Mouse (Mus musculus) spleen, adult 2 months (tissue): ENCODE measurements around the gene Slc44a1.

Source experiments
- CTCF ChIP-seq: fragments of 200-500 bp; IDR thresholded peaks from 2 replicates; pipeline ENCODE4 v1.5.1; 2011; ENCODE audit warnings: mild to moderate bottlenecking, inconsistent platforms; ENCODE audit not compliant: insufficient read depth, insufficient read length, insufficient replicate concordance; ENCODE audit errors: extremely low read depth
- POLR2A ChIP-seq: fragments of 200-500 bp; IDR thresholded peaks from 2 replicates; pipeline ENCODE4 v1.6.1; 2011; ENCODE audit warnings: low read depth, low read length, inconsistent platforms

GRCm38 (mm10) chr4:53620104-53620503 is 179.9 kb downstream of the Slc44a1 start:
- no peak for TF ChIP-seq CTCF
- no peak for TF ChIP-seq POLR2A
